Mouse (Mus musculus) lung, postnatal 25 days (tissue): ENCODE results near the gene Hcst.

Source experiments
- DNase-seq: peaks from one replicate; pipeline ENCODE4 v3.0.0; 2022; ENCODE audit warnings: low spot score

Hcst gene

DNA sequence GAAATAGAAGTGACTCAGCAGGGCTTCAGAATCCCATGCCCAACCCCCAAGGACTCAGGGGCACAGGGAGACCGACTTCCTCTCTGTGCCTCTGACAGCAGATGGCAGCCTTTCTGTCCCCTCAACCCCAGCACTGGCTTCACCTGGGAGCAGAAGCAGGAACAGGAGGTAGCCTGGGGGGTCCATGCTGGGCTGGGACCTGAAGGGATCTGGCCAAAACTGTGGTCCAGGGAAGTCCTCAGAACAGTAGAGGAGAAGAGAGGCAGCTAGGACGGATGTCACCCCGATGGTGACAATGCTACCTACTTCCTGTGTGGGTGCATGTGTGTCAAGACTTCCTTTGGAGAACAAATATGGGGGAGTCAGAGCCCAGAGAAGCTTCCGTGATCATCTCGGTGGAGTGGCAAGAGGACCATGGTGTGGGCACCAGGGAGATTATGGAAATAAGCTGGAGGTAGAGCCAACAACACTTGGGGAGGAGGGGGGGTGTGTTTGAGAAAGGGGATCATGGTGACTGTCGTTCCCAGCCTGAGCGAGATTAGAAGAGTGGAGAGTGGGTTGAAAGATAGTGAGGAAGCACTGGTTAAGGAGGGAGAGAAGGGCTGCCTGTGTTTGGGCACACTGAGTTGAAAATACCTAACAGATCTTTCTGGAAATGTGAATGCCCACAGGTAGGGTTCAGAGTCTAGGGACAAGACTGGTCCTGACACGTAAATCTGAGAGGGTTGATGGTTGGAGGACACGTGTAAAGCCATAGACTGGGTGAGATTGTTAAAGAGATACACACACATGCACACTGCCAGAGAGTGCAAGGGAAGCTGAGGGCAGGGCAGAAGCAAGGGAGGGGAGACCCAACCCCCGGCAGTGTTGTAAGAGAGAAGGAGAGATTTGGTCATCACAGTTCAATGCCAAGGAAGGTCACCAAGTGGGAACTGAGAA, at the start of gene Hcst:
TSS of gene Hcst (minus strand) at position 294 of the 939 bp plus-strand sequence.
- no peak for DNase-seq

GRCm38 (mm10) chr7:30464816-30465300, 45.2 kb upstream of the Hcst start:
- no peak for DNase-seq

DNA sequence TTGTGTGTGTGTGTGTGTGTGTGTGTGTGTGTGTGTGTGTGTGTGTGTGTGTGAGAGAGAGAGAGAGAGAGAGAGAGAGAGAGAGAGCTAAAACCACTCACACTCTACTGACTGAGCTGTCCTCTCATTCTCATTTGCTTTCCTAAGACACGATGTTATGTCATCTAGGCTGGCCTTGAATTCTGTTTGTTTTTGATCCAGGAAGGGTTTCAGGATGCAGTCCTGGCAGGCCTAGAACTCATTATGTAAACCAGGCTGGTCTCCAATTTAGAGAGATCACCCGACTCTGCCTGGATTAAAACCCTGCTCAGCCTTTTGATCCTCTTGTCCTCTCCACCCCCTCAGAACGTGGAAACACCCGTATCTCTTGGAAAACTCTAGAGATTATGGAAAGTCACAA, 44.3 kb upstream of the Hcst start:
- no peak for DNase-seq

GRCm38 (mm10) chr7:30463568-30463967, 43.9 kb upstream of the Hcst start:
- no peak for DNase-seq

DNA sequence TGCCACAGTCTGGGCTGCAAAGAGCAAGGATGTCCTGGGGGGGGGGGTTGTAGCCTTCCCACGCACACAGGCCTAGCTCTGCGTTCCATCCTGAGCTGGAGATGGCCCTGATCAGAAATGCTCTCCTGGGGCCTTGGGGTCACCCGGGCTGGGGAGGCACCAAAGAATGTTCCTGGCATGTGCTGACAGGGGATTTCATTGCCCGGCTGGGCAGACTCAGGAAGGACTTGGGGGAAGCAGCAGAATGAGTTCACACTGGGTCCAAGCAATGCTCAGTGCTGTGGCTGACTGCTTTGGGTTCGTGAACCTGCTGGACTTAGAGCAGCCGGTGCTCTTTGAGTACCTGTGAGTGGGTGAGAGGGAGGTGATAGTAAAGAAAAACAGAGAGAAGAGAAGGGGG, 39.8 kb upstream of the Hcst start:
- no peak for DNase-seq

GRCm38 (mm10) chr7:30457629-30458330, 38.1 kb upstream of the Hcst start, which contains the start of the genes Kirrel2 and Nphs1:
Gene Kirrel2, minus strand, starts transcription at chr7:30457690.
Gene Nphs1, plus strand, starts transcription at chr7:30458315.
- DNase-seq = no peak

GRCm38 (mm10) chr7:30456911-30457628, 37.4 kb upstream of the Hcst start:
- DNase-seq = no peak

GRCm38 (mm10) chr7:30456487-30456886, 36.8 kb upstream of the Hcst start:
- no peak for DNase-seq

DNA sequence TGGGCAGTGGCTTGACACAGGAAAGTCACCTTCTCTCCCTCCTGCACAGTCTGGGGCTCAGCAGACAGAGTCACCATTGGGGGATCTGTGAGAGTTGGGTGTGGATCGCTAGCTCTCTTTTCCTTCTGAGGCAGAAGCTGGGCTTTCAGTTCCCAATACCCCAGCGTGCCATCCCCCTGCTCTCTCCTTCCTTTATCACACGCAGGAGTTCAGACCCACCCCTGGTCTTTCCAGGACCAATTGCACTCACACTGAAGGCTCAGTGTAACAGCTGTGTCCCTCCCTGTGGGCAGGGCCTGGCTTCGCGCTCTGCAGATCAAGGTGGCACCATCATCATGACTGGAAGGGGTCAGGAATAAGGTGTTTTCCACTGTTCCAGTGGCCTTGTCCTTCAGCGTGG, 34.6 kb upstream of the Hcst start:
- no peak for DNase-seq

DNA sequence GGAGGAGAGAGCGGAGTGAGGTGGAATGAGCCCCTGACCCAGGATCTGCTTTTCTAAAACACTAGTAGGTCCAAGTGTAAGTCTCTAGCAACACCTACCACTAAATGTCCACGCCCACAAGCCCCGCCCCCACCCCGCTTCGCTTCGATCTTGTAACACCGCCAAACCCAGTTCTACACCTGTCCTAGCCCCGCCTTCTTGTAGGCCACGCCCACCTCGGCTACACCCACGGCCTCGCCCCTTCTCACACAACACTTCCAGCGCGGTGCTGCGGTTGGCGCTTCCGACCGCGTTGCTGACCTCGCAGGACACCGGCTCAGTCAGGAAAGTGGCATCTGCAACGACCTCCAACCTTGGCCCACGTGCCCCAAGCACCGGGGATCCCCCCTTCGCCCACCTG, 34.1 kb upstream of the Hcst start:
- DNase-seq = peak; percentile 31

GRCm38 (mm10) chr7:30453327-30453726, 33.7 kb upstream of the Hcst start:
- DNase-seq = no peak

DNA sequence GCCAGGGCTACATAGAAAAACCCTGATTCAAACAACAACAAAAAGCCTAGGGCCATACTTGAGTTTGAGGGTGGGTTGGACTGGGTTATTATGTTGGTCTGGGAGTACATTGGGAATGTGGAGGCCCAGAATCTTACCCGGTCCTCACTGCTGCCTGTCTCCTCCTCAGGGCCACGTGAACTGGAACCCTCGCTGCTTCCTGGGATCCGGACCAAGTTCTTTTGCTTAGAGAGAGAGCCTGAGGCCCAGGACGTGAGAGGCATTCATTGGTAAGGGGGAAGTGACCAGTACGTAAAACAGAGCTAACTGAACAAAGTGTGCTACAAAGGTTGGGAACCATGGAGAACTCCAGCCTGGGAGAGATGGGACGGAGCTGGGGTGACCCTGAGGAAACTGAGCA, 30.6 kb upstream of the Hcst start:
- no peak for DNase-seq

DNA sequence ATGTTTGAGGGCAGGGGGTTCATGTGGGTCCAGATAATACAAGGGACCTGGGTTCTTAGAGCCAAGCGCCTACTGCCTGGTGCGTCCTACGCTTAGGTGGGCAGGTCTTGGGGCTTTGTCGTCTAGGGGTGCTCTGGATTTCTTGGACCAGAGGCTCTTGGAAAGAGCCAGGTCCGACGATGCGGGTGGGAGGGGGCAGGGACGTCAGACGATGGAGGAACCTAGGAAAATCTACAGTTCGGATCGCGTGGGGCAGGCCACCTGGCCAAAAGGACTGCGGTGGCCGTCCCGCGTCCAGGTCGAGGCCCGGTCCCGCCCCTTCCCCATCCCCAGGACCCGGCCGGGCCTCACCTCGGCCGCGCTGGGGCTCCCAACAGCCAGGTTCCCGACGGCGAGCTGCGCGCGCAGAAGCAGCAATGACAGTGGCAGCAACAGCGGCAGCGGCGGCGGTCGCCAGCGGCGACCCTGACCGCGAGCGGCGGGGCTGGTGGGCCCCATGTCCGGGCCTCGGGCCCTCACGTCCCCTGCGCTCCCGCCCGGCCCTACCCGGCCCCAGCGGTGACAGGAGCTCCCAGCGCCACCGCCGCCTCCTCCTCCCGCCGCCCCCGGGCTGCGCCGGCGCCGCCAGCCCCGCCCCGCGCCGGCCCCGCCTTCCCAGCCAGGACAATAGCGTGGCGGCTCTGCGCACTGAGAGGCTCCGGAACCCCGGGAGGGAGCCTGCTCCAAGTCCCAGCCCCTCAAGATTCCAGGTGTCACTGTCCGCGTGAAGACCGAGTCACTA, 25.5 kb upstream of the Hcst start, which contains the start of gene Aplp1:
TSS of gene Aplp1 (minus strand) at position 565 of the 781 bp plus-strand sequence.
- peak; percentile 25 for DNase-seq

DNA sequence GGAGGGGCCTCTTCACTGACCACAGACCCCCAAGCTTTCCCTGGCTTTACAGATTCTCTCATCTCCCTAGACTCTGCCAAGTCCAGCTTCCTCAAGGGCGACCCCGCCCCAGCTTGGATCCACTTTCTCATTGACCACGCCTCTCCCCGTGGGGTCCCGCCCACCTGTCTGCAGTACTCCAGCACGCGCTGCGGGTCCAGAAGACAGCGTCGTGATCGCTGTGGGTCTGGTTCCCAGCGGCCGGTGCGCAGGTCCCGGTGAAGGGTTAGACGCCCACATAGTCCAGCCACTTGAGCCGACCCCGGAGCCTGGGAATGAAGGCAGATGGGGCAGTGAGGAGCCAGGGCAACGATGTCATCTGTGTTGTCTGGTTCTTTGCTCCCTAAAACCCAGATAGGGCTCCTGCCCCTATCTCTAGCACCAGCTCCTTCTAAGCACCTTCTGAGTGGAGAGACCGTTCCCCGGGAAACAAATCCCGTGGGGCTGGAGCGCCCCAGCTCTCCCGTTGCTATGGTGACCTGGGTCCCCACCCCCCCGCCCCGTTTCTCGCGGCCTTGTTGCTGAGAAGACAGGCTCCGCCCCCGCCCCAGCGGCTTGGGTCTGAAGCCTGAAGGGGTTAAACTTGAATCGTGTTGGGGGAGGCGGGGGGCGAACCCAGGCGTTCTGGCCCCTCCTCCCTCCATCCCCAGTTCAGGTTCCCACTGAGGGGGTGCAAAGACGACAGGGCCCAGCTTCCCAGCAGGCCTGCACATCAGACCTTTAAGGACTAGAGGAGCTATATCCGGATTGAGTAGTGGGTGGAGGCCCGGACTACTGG, 24.7 kb upstream of the Hcst start:
- no peak for DNase-seq

DNA sequence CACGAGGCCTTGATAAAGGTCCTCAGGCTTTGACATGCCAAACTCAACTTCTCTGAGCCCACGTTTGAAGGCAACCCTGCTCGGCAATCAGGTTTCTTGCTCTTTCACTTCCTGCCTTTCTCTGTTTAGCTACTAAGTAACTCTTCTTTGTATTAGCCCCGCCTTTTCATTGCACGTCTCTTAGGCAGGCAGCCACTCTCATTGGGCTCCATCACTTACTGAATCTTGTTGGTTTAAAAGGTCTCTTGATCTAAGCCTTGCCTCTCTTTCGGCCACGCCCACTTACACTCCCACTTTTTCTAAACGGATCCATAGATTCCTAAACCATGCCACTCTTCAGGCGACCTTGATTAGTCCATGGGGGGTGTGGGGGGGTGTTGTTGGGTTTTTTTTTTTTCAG, 24.0 kb upstream of the Hcst start:
- DNase-seq = no peak

GRCm38 (mm10) chr7:30440697-30441096, 21.0 kb upstream of the Hcst start:
- no peak for DNase-seq

DNA sequence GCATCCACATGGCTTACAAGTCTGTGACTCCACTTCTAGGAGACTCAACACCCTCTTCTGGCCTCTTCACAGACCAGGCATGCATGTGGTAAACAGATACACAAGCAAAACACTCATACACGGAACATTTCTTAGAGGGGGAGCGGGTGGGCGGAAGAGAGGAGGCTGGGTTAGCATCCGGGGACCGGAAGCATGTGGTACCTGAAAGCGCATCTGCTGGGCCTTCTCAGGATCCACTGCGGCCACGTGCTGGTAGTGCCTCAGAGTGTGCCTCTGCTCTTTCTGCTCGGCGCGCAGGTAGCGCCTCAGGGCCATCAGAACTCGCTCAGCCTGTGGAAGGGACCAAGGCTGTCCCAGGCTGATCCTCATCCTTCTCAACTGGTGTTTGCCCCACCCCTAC, 20.1 kb upstream of the Hcst start:
- no peak for DNase-seq

- DNase-seq = no peak
These were observed 17.2 kb upstream of the Hcst start for GRCm38 (mm10) chr7:30436879-30437278.

DNA sequence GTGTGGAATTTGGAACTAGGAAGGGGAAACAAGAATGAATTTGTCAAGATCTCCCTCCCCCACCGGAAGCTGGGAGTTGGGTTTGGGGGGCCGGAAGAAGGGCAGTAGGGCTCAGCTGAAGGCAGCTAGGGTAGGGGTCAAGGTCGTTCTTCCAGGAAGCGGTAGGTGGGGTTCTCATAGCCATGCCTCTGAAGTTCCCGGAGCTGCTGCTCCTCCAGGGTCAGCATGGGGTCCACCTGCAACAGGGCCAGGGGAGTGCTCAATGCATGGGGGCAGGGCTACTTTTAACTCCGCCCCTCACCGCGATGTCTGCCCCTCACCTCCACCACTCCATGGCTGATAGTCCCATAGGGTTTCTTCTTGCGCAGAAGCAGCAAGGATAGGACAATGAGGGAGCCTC, 15.5 kb upstream of the Hcst start:
- DNase-seq = no peak

- DNase-seq = no peak
These were observed 15.0 kb upstream of the Hcst start for GRCm38 (mm10) chr7:30434701-30435100.

DNA sequence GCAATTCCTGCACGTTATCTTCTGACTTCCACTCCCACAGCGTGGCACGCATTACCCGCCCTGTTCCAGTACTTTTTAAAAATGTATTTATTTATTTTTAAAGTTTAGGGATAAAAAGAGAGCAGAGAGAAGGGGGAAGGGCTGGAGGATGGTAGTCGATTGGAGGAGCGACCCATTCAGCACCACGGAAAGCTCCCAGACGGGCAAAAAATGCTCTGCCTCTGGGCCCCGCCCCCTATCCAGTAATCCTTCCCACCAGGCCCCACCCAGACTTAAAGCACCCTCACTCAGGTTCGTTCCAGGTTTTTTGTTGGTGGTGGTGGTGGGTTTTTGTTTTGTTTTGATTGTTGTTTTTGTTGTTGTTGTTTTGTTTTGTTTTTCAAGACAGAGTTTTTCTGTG, 14.6 kb upstream of the Hcst start:
- no peak for DNase-seq
